Mouse (Mus musculus) heart, postnatal 0 days (tissue): ENCODE results near the gene Zfp213.

Experiments used
- CTCF ChIP-seq: IDR thresholded peaks from 2 replicates; pipeline ENCODE4 v1.5.1; 2016; ENCODE audit warnings: antibody characterized with exemption, control low read depth, low read depth
- EP300 ChIP-seq: IDR thresholded peaks from 2 replicates; pipeline ENCODE4 v1.6.1; 2016; ENCODE audit warnings: antibody characterized with exemption, low read depth

DNA sequence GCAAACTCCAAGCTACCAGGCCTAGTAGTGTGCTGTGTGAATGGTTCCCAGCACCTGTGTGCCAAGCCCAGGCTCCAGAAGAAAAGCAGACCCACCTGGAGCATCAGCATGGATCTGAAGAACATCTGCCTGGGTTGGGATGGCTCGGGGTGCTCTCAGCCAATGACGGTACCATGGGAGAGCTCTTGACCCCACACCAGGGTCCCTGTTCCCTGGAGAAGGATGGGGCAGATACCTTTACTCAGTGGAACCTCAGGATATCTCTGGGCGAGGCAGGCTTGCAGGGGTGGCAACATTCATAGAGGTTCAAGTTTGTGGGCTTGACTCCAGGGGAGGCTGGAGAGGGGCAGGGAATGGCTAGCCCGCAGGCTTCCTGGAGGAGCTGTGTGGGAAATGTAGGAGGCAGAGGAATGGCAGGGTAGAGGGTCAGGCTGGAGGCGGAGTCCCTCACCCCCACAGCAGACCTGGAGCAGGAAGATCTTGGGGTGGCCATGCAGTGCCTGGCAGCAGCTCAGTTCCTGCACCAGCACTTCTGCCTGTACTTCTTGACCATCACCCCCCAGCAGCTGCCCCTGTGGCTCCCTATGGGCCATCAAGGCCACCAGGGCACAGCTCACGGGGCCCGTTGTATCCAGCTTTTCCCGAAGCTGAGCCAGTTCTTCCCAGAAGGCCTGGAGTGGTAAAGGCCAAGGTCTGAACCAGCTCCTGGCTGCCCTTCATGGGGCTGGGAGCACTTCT lies 11.0 kb downstream of the Zfp213 start:
- no peak for TF ChIP-seq EP300
- TF ChIP-seq CTCF, result no peak
